Mouse (Mus musculus): ENCODE measurements around the gene Mmp14. TPM values are rescaled to one million over a fixed set of nuclear protein-coding genes. Genes with fewer than 3 reads are reported as not detected.

Mmp14 gene
- polyA plus RNA-seq, 1 experiment from 2014 or later: 235 TPM

- DNase-seq (ENCODE audit: low spot score) (no peak), ATAC-seq (ENCODE audit: low read depth) (no peak)
- Histone ChIP-seq H3K9me3 (ENCODE audit: control insufficient read depth, low read length) (no peaks in the 10 kb centered on the region), H3K4me2 (ENCODE audit: low read depth, low read length) (no peak overlapping the region), H3K27me3 (replicated peaks; ENCODE audit: control insufficient read depth, insufficient read depth, low read length) (no peaks in the 10 kb centered on the region), H3K4me3 (ENCODE audit: low read depth, low read length) (no peak overlapping the region), H3K9ac (ENCODE audit: low read depth, low read length) (no peak overlapping the region), H3K27ac (replicated peaks; ENCODE audit: low read depth, low read length) (no peak overlapping the region), H3K4me1 (ENCODE audit: control insufficient read depth, insufficient read depth, low read length) (0 out of 2 replicates have a peak, but pooled peaks cover 4% of the 10 kb centered on the region), H3K36me3 (ENCODE audit: control insufficient read depth, insufficient read depth, low read length) (no peaks in the 10 kb centered on the region)
Measured at GRCm38 (mm10) chr14:54394309-54394708, 37.1 kb upstream of the Mmp14 start.

DNA sequence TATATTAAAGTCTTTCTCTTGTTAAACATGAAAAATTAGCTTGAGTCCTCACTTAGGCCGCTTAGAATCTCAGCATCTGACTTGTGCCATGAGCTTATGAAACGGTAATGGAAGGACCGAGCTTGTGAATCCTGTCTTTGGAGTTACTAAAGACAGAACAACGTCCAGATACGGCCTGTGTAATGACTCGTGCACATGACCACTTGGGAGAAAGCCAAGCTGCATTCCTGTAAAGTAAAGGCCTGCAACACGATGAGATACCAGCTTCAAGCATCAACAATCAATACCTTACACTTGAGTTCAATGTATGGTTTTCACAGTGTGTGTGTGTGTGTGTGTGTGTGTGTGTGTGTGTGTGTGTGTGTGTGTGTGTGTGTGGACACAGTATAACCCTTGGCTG lies 34.7 kb upstream of the Mmp14 start:
- ATAC-seq (ENCODE audit: low read depth) (no peak), DNase-seq (ENCODE audit: low spot score) (no peak)
- Histone ChIP-seq H3K27ac (replicated peaks; ENCODE audit: low read depth, low read length) (no peak overlapping the region), H3K9me3 (ENCODE audit: control insufficient read depth, low read length) (no peaks in the 10 kb centered on the region), H3K27me3 (replicated peaks; ENCODE audit: control insufficient read depth, insufficient read depth, low read length) (no peaks in the 10 kb centered on the region), H3K9ac (ENCODE audit: low read depth, low read length) (no peak overlapping the region), H3K4me2 (ENCODE audit: low read depth, low read length) (no peak overlapping the region), H3K4me1 (ENCODE audit: control insufficient read depth, insufficient read depth, low read length) (0 out of 2 replicates have a peak, but pooled peaks cover 4% of the 10 kb centered on the region), H3K36me3 (ENCODE audit: control insufficient read depth, insufficient read depth, low read length) (no peaks in the 10 kb centered on the region), H3K4me3 (ENCODE audit: low read depth, low read length) (no peak overlapping the region)
- WGBS: 83% methylated on average over 7 of the region's 7 CpGs

DNA sequence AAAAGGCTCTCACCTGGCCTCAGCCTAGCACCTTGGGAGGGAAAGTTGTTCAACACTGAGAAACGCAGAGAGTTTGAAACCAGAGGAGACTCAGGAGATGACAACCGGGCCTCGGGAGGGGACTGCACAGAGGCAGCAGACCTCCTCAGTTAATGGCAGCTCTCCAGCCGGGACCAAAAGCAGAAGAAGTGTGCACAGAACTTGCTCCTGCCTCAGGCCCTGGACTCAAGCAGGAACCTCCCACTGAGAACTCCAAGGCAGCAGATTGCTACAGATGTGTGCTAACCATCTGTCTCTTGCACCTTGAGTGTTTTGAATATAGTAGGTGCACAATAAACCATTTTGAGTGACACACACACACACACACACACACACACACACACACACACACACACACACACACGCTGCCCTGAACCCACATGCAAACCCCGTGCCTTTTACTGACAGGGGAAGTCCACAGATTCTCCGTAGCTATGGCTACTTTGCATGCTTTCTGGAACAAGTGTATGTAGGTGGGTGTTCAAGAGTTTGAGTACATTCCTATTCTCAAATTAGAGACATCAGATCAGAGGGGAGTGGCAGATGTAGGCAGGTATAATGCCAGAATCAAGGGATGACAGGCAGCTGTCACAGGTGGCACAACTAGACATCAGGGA lies 33.4 kb upstream of the Mmp14 start:
- H3K4me1 ChIP-seq (ENCODE audit: control insufficient read depth, insufficient read depth, low read length): 0 out of 2 replicates have a peak, but pooled peaks cover 4% of the 10 kb centered on the region
- 63% methylated on average over 7 of the region's 7 CpGs for WGBS

DNA sequence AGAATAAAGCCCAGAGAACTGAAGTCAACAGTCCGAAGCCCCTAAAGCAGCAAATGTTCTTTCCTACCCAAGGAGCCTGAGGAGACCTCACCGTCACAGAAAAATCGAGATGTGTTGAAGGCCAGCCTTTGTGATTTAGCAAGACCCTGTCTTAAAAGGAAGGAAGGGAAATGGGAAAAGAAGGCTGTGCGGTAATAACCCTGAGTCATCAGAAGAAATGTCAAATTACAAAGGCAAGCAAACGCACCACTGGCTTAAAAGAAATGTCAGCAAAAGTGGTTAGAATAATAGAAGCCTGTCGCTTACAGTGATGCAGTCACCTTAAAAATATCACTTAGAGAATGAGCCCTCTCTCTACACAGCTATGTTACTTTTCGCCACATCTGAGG lies 32.9 kb upstream of the Mmp14 start:
- H3K9me3 ChIP-seq (ENCODE audit: control insufficient read depth, low read length): no peaks in the 10 kb centered on the region
- WGBS: 45% methylated on average over 7 of the region's 7 CpGs
- H3K4me1 ChIP-seq (ENCODE audit: control insufficient read depth, insufficient read depth, low read length): 0 out of 2 replicates have a peak, but pooled peaks cover 4% of the 10 kb centered on the region
- ATAC-seq (ENCODE audit: low read depth) (no peak), DNase-seq (ENCODE audit: low spot score) (no peak)
- H3K27ac ChIP-seq (replicated peaks; ENCODE audit: low read depth, low read length): no peak overlapping the region
- no peak overlapping the region for H3K4me2 ChIP-seq (ENCODE audit: low read depth, low read length)
- no peak overlapping the region for H3K9ac ChIP-seq (ENCODE audit: low read depth, low read length)
- H3K4me3 ChIP-seq (ENCODE audit: low read depth, low read length): no peak overlapping the region
- H3K36me3 ChIP-seq (ENCODE audit: control insufficient read depth, insufficient read depth, low read length): no peaks in the 10 kb centered on the region
- H3K27me3 ChIP-seq (replicated peaks; ENCODE audit: control insufficient read depth, insufficient read depth, low read length): no peaks in the 10 kb centered on the region

More for the DNA sequence above, 33.4 kb upstream of the Mmp14 start:
- DNase-seq (ENCODE audit: low spot score) (no peak), ATAC-seq (ENCODE audit: low read depth) (no peak)
- no peak overlapping the region for H3K9ac ChIP-seq (ENCODE audit: low read depth, low read length)
- no peaks in the 10 kb centered on the region for H3K36me3 ChIP-seq (ENCODE audit: control insufficient read depth, insufficient read depth, low read length)
- H3K4me3 ChIP-seq (ENCODE audit: low read depth, low read length): no peak overlapping the region
- H3K4me2 ChIP-seq (ENCODE audit: low read depth, low read length): no peak overlapping the region
- no peaks in the 10 kb centered on the region for H3K27me3 ChIP-seq (replicated peaks; ENCODE audit: control insufficient read depth, insufficient read depth, low read length)
- no peaks in the 10 kb centered on the region for H3K9me3 ChIP-seq (ENCODE audit: control insufficient read depth, low read length)
- no peak overlapping the region for H3K27ac ChIP-seq (replicated peaks; ENCODE audit: low read depth, low read length)

DNA sequence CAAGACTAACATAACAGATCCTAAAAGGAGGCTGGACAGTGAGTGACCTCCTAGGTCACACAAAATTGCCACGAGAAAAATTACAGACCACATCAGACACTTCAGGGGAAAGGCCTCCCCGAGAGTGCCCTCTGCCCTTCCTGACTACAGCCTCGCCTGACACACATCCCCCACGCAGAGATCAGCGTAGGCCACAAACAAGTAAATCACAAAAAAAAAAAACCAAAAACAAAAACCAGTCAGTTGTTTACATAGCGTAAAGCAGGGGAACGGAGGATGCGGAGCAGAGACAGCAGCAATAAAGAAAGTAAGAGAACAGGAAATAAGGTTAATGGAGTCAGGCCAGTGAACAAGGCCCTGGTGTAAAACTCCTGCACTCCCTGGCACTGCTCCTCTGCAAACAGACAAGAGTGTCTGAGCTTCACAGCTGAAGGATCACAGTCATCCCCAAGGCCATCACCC lies 32.5 kb upstream of the Mmp14 start:
- H3K9ac ChIP-seq (ENCODE audit: low read depth, low read length): no peak overlapping the region
- no peak for ATAC-seq (ENCODE audit: low read depth)
- H3K4me3 ChIP-seq (ENCODE audit: low read depth, low read length): no peak overlapping the region

DNA sequence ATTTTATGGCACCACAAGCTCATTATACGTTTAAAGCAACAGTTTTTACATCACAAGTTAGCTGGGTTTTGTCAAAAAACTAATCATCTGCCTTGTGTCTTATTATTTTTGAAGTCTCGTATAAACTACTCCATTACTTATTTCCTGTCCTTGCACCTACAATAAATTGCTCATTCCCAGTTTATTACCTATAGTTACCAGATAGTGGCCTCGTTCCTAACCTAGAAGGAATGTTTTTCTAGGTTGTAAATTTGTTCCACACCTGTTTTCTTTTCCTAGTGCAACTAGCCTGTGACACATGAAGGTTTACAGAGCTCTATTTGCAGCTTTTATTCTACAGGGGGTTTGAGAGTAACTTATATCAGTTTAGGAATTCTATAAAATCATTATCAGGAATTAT lies 29.7 kb upstream of the Mmp14 start:
- 62% methylated on average over 3 of the region's 3 CpGs for WGBS
- H3K27ac ChIP-seq (replicated peaks; ENCODE audit: low read depth, low read length): no peak overlapping the region

More for the DNA sequence above, 32.5 kb upstream of the Mmp14 start:
- no peaks in the 10 kb centered on the region for H3K36me3 ChIP-seq (ENCODE audit: control insufficient read depth, insufficient read depth, low read length)
- H3K9me3 ChIP-seq (ENCODE audit: control insufficient read depth, low read length): no peaks in the 10 kb centered on the region
- no peaks in the 10 kb centered on the region for H3K27me3 ChIP-seq (replicated peaks; ENCODE audit: control insufficient read depth, insufficient read depth, low read length)
- H3K4me1 ChIP-seq (ENCODE audit: control insufficient read depth, insufficient read depth, low read length): 0 out of 2 replicates have a peak, but pooled peaks cover 4% of the 10 kb centered on the region
- no peak overlapping the region for H3K4me2 ChIP-seq (ENCODE audit: low read depth, low read length)
- no peak overlapping the region for H3K27ac ChIP-seq (replicated peaks; ENCODE audit: low read depth, low read length)
- WGBS: 26% methylated on average over 8 of the region's 8 CpGs
- DNase-seq (ENCODE audit: low spot score): no peak

GRCm38 (mm10) chr14:54408336-54409056 lies 22.9 kb upstream of the Mmp14 start:
- H3K27me3 ChIP-seq (replicated peaks; ENCODE audit: control insufficient read depth, insufficient read depth, low read length): no peaks in the 10 kb centered on the region
- no peak for ATAC-seq (ENCODE audit: low read depth)
- H3K9me3 ChIP-seq (ENCODE audit: control insufficient read depth, low read length): no peaks in the 10 kb centered on the region
- WGBS: 76% methylated on average over 25 of the region's 25 CpGs
- no peak overlapping the region for H3K4me3 ChIP-seq (ENCODE audit: low read depth, low read length)
- H3K9ac ChIP-seq (ENCODE audit: low read depth, low read length): no peak overlapping the region
- no peak overlapping the region for H3K27ac ChIP-seq (replicated peaks; ENCODE audit: low read depth, low read length)
- H3K4me1 ChIP-seq (ENCODE audit: control insufficient read depth, insufficient read depth, low read length): peaks cover under 1% of the 10 kb centered on the region; the same call in 1 of the 2 replicates
- DNase-seq (ENCODE audit: low spot score): no peak
- H3K36me3 ChIP-seq (ENCODE audit: control insufficient read depth, insufficient read depth, low read length): no peaks in the 10 kb centered on the region
- no peak overlapping the region for H3K4me2 ChIP-seq (ENCODE audit: low read depth, low read length)

More for the DNA sequence above, 29.7 kb upstream of the Mmp14 start:
- no peaks in the 10 kb centered on the region for H3K36me3 ChIP-seq (ENCODE audit: control insufficient read depth, insufficient read depth, low read length)
- H3K9ac ChIP-seq (ENCODE audit: low read depth, low read length): no peak overlapping the region
- H3K9me3 ChIP-seq (ENCODE audit: control insufficient read depth, low read length): no peaks in the 10 kb centered on the region
- no peak overlapping the region for H3K4me3 ChIP-seq (ENCODE audit: low read depth, low read length)
- ATAC-seq (ENCODE audit: low read depth): no peak
- no peak overlapping the region for H3K4me2 ChIP-seq (ENCODE audit: low read depth, low read length)
- H3K27me3 ChIP-seq (replicated peaks; ENCODE audit: control insufficient read depth, insufficient read depth, low read length): no peaks in the 10 kb centered on the region
- 0 out of 2 replicates have a peak, but pooled peaks cover 4% of the 10 kb centered on the region for H3K4me1 ChIP-seq (ENCODE audit: control insufficient read depth, insufficient read depth, low read length)
- DNase-seq (ENCODE audit: low spot score): no peak

DNA sequence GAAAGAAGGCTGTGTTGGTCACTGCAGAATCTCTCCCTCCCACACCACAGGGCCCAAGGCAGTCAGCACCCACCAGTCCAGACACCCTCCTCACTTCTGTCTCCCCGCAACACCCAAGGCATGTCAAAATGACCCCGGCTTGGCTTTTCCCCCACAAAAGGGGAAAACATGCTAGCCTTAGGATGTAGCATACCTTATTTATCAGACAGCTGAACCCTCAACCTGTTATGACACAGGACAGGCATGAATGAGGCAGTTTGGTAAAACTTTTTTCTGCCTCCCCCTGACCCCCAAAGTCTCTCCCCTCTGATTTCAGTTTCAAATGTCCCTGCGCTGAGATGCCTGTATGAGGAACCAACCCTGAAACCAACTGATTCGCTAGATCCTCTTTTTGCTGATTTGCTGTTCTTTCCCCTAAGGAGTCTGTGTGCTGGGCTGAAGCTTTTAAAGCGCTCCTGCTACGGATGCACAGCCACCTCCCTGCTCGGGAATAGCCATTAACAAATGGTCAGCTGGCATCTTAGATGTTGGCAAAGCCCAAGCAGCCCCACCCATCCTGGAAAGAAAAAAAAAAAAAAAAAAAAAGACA lies 22.3 kb upstream of the Mmp14 start:
- ATAC-seq (ENCODE audit: low read depth) (no peak), DNase-seq (ENCODE audit: low spot score) (no peak)
- no peaks in the 10 kb centered on the region for H3K9me3 ChIP-seq (ENCODE audit: control insufficient read depth, low read length)
- peak overlapping the region; percentile 67; the same call in 1 of the 2 replicates for H3K27ac ChIP-seq (replicated peaks; ENCODE audit: low read depth, low read length)
- 72% methylated on average over 7 of the region's 7 CpGs for WGBS
- no peaks in the 10 kb centered on the region for H3K27me3 ChIP-seq (replicated peaks; ENCODE audit: control insufficient read depth, insufficient read depth, low read length)
- peaks cover 7% of the 10 kb centered on the region; the same call in 1 of the 2 replicates for H3K4me1 ChIP-seq (ENCODE audit: control insufficient read depth, insufficient read depth, low read length)
- 0 out of 2 replicates have a peak overlapping the region, but pooled peaks have one; percentile 24 for H3K4me2 ChIP-seq (ENCODE audit: low read depth, low read length)
- no peak overlapping the region for H3K9ac ChIP-seq (ENCODE audit: low read depth, low read length)
- H3K36me3 ChIP-seq (ENCODE audit: control insufficient read depth, insufficient read depth, low read length): no peaks in the 10 kb centered on the region
- no peak overlapping the region for H3K4me3 ChIP-seq (ENCODE audit: low read depth, low read length)

Measured in embryonic facial prominence, embryonic 14.5 days (tissue).